Mouse (Mus musculus): Measurements from ENCODE around the gene Stradb.

Stradb gene

DNA sequence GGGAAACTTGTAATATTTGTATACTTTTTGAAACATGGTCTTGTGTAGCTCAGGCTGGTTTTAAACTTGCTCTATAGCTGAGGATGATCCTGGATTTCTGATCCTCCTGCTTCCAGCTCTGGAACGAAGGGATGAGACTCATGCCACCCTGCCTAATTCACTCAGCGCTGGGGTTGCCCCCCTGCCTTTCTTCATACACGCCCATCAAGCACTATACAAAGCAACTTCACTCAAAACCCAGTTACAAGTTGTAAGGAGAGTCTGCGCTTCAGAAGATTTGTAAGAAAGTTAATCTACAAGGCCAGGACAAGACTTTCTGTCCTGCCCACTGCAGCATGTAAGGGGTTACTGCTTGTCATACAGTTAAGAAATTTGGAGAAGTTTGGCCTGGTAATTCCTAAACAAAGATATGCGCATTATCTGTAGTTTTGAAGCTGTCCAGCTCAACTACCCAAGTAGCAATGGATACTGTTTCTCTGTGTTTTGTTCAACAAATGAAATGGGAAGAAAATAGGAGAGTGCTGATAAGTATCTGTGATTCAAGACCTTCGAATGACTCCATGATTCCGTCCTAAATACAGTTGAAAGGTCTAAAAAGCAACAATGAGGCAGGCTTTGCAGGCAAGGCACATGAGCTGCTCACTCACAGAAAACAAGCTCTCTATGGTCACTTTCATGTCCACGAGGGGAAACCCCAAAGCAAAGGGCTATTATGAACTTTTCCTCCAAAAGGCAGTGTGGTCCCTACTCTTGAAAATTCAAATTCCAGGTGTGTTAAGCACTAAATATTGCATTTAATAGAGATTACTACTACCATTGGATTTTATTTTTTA lies 18.5 kb upstream of the Stradb start:
- TF ChIP-seq GATA4 (IDR thresholded peaks at IDR 0.05; ENCODE audit: insufficient replicate concordance, low read length) = no peak

DNA sequence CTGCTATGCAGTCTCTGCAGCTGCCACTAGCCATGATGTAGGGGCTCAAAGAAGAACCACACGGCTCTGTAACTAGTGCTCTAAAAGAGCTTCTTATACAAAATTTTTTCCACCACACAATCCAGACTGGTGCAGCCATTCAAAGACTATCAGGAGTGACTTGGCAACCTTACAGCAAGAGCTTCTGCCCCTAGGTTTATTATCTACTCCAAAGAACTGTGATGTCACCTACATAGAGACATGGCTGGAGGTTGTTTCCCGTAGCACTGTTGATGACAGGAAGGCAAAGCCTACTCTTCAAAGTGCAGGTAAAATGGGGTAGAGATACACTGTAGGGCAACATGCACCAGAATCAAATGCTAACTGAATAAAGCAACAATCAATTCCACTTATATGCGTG lies 17.6 kb upstream of the Stradb start:
- TF ChIP-seq GATA4 (IDR thresholded peaks at IDR 0.05; ENCODE audit: insufficient replicate concordance, low read length) = no peak

DNA sequence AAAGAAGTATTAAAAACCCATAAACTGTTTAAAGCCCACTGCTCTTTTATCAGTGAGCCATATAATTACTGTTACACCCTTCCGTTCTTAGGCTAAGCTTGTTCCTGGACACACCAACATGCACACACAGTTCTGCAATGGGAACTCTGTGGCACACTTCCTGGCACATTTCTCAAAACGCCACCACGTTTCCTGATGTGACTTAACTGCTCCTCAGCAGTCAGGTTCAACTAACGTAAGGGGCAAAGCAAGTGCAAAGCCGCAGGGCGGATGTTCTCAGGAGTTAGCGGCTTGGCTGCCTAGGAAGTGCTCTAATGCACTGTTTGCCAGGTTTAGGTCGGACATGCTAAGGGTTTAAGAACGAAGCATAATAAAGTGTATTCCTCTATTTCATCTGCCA lies 17.1 kb upstream of the Stradb start:
- no peak; the same call in 1 of the 2 replicates for TF ChIP-seq GATA4 (IDR thresholded peaks at IDR 0.05; ENCODE audit: insufficient replicate concordance, low read length)

DNA sequence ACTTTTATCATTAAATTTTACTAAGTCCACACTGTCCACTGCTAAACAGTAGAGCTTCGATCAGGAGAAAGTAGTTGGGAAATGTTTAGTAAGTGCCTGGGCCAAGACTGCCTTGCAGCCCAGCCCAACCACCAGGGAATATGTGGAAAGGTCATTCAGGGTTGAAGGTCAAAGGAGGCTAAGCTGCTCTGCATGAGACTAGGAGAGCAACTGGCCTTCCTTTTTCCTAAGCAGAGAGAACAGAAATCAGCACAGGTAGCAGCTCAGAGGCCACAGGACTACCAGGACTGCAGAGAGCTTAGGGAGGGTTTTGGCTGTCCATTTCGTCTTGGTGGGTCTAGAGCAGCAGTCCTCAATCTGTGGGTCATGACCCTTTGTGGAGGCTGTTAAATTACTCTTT lies 15.4 kb upstream of the Stradb start:
- TF ChIP-seq GATA4 (IDR thresholded peaks at IDR 0.05; ENCODE audit: insufficient replicate concordance, low read length) = no peak

DNA sequence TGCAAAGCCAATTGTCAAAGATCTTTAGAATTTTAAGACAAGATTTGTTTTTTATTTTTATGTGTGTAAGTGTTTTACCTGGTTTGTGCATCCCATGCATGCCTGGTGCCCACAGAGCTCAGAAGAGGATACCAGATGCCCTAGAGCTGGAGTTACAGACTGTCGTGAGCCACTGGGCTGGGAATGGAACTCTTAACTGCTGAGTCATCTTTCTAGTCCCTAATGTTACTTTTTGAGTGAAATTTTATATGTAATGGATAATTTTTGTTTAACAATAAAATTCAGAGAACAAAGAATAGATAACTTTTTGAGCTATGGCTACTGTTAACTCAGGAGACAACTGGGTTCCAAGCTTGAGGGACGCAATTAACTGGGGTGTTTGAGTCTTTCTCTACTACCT lies 13.6 kb upstream of the Stradb start:
- no peak for TF ChIP-seq GATA4 (IDR thresholded peaks at IDR 0.05; ENCODE audit: insufficient replicate concordance, low read length)

DNA sequence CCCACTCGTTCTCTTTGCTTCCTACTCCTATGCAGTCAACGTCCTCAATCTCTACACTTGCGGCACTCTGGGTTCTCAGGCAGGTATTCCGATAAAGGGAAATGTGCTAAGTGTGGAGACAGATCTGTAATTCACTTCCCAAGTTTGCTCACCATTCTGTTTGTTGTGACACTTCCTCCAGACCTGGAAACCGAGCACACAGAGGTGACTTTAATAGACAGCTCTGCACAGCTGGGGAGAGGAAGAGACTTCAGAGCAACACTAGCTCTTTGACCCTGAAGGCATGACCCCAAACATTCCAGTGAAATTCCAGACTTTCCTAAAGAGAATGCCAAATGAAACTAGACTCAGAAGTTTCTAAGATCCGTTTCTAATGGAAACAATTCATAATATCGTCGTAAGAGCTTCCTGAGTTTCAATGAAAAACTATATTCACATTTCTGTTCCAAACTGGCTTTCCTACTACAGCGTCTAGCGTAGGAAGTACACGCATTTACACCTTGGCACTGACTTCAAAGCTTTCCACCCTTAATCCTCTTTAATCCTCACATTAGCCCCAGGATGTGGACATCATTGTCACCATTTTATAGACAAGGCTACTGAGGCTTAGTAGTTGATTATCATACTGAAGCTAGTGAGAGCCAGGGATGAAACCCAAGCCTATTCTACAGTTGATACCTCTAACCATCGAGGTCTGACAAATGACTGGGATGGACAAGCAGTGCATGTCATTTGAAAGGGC lies 12.0 kb upstream of the Stradb start:
- no peak for TF ChIP-seq GATA4 (IDR thresholded peaks at IDR 0.05; ENCODE audit: insufficient replicate concordance, low read length)

DNA sequence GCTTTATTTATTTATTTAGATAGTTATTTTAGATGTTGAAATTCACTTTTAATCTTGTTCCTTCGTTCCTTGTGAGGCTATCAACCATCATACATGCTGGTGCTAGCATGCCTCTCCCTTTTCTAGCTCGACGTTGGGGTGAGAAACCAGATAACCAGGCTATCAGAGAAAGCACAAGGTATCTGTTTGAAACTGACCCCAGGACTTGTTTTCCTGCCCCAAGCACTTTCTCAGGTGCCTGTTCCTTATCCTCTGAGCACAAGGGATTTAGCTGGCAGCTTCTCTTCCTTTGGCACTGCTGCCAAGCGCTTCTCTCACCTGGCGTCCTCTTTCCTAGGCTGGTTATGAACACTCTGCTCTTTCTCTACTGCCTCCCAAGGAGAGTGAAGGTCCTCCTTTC lies 10.9 kb upstream of the Stradb start:
- no peak for TF ChIP-seq GATA4 (IDR thresholded peaks at IDR 0.05; ENCODE audit: insufficient replicate concordance, low read length)

DNA sequence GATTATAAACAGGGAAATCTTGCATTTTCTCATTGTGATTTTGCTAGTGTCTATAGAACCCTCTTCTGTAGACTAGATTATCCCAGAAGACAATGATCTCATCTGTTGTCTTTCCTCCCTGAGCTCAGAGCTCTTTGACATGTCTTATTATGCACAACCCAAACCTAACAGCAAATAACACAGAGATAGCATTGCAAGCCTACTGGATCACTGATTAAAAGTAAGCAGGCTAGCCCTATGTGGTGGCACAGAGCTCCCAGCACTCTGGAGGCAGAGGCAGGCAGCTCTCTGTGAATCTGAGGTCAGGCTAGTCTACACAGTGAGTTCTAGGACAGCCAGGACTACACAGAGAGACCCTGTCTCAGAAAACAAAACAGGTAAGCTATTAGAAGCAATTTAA lies 10.5 kb upstream of the Stradb start:
- no peak for TF ChIP-seq GATA4 (IDR thresholded peaks at IDR 0.05; ENCODE audit: insufficient replicate concordance, low read length)

DNA sequence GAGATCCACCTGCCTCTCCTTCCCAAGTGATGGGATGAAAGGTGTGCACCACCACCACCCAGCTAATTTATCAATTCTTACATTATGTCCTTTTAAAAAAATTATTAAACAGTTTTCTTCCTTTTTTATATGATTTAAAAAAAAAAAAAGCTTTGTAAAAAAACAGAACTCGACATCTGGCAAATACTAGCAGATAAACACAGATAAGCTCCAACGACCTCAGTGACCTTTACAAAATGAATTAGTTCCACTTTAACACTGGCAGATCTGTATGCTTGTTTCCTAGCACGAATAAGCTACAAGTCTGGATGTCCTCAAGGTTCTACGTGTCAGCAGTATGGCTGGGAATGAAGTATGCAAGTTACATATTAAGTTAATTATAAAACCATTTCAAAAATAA lies 5.8 kb upstream of the Stradb start:
- TF ChIP-seq GATA4 (IDR thresholded peaks at IDR 0.05; ENCODE audit: insufficient replicate concordance, low read length) = no peak

DNA sequence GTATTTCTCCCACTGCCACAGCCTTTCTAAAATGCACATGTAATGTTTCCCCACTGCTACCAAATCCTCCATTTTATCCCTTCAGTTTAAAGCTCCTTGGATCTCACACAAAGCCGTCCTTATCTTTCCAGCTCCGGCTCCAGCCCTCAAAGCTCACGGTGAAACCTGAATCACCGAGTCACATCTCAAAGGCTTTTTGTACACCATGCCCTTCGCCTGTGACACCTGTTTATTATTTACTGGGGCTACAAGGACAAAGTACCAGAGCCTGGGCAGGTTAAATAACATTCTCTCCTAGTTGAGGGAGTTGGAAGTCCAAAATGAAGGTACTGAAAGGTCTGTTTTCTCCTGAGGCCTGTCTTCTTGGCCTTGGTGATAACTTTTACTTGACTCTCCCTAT lies 3.3 kb upstream of the Stradb start:
- no peak for TF ChIP-seq GATA4 (IDR thresholded peaks at IDR 0.05; ENCODE audit: insufficient replicate concordance, low read length)

DNA sequence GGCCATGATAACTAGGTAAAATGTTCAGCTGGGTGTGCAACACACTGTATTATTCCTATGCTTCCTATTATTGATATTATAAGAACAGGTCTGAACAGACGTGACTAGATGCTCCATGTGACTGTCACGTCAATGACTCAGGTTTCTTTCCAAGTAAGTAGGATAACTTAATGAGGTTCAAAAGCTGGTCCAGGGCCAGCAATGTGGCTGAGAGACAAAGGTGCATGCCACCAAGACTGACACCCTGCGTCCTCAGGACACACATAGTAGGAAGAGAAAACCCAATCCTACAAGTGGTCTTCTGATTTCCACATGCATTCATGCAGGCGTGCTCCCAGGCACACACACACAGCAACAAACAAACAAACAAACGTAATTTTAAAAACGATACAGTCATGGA lies 2.2 kb upstream of the Stradb start:
- no peak for TF ChIP-seq GATA4 (IDR thresholded peaks at IDR 0.05; ENCODE audit: insufficient replicate concordance, low read length)

DNA sequence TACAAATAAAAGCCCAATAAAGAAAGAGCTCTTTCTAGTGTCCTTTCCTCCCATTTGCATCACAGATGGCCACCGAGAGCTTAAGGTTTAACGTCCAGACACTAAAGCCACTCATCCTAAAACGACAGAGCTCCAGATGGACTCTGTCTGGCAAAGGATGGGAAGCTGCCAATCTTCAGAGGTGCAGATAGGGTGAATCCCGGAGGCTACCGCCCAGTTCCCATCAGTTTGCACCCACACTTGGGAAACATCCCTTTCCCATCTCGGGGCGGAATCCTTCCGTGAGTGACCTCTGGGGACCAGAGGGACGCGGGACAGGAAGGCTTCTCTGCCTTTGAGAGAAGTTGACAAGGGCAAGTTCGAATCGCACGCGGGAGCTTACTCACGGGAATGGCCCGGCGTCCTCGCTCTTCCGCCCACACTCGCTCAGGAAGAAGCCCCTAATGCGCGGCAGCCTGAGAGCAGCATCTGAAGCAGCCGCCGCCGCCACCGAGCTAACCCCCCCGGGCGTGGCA lies 414 bp upstream of the Stradb start:
- TF ChIP-seq GATA4 (IDR thresholded peaks at IDR 0.05; ENCODE audit: insufficient replicate concordance, low read length) = no peak; the same call in 1 of the 2 replicates

DNA sequence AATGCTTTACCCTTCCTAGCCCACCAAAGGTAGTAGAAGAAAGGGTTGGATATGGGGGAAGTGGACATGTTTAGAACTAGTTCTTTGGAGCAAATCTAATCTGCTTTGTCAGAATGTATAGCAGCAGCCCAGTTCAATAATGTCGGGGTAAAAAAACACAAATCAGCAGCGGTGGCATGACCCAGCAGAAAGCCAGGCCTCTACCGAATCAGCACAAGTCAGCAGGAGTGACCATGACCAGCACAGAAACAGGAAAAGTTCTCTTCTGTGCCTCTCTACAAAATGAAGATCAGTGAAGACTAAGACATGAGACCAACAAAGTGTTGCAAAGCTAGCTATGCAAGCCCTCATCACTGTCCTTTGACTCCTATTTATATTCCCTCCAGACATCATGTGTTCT lies 9.0 kb downstream of the Stradb start:
- TF ChIP-seq GATA4 (IDR thresholded peaks at IDR 0.05; ENCODE audit: insufficient replicate concordance, low read length) = no peak

DNA sequence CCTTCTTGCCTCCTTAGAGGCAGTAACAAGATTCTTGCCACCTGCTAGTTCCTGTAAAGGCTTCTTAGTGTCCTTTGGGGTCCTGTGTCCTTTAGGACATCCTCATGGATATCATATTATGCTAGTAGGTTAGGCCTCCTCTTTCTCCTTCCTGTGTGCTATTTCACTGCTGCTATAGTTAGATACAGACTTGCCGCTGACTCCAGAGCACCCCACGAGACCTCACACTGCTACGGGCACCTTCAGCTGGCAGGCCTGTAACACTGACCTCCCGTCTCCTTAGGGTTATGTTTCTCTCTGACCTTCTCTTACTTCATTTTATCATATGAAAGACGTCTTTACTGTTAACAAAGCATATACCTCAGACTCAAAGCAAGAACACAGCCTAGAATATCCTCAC lies 11.3 kb downstream of the Stradb start:
- TF ChIP-seq GATA4 (IDR thresholded peaks at IDR 0.05; ENCODE audit: insufficient replicate concordance, low read length) = no peak

DNA sequence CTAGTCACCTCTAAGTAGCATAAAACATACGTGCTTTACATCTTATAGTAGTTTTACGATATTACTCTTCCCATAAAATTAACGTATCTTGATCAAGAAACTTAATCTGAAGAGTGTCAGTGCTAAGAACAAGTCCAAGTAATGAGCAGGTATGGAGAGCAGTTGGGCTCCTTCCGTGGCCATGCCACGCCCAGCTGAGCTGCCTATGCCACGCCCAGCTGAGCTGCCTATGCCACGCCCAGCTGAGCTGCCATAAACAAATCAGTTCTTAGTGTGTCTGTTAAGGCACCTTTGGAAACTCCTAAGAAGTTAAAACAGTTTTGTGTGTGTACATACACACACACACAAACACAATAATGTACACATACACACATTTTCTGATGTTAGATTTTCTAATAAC lies 19.8 kb downstream of the Stradb start:
- TF ChIP-seq GATA4 (IDR thresholded peaks at IDR 0.05; ENCODE audit: insufficient replicate concordance, low read length) = no peak

DNA sequence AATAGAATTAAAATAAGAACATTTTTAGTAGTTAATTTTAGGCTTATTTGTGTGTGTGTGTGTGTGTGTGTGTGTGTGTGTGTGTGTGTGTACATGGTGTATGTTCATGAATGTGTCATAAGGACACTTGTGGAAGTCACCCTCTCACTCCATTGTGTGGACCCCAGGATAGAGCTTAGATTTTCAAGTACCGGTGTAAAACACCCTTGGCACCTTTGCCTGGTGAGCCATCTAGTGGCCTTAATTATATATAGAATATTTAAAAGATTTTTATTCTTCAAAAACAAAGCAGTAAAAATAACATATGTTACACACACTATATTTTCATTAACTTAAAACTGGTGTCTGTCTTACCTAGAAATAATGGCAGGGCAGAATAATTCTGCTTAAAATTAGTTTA lies 20.4 kb downstream of the Stradb start:
- no peak for TF ChIP-seq GATA4 (IDR thresholded peaks at IDR 0.05; ENCODE audit: insufficient replicate concordance, low read length)

Data from liver, adult (tissue).